Mouse (Mus musculus): ENCODE measurements around the gene Tbc1d2b.

Tbc1d2b gene

DNA sequence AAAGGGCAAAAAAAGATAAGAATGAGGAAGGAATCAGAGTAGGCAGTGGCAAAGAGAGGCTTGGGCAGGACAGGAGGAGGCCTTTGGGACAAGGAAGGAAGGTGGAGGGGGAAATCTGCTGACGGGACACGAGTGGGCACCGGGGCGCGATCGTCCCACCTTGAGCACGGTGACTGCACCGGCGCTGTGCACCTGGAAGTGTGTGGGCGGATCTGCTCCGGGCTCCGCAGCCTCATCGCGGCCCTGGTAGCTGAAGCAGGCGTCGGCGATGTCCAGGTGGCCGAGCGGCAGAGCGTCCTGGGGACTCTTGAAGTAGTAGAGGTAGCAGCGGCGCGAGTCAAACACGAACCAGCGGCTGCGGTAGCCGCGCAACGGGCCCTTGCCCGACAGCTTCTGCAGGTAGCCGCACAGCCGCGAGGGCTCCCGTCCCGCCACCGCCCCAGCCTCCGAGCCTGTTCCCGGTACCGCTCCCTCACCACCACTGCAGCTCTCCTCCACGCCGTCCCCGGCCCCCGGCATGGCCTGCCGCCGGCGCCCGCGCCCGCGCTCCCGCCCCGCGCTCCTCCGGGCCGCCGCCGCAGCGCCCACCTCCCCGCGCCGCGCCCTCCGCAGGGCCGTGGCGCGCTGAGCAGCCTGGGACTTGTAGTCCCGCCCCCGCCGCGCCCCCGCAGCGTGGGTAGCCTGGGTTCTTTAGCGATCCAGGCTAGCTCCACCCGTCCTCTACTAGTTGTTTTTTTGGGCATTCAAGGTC, at the start of gene Tbc1d2b:
Gene Tbc1d2b (minus strand): TSS at position 612 of the 751 bp plus-strand sequence.
- CTCF ChIA-PET, result no interaction called here

DNA sequence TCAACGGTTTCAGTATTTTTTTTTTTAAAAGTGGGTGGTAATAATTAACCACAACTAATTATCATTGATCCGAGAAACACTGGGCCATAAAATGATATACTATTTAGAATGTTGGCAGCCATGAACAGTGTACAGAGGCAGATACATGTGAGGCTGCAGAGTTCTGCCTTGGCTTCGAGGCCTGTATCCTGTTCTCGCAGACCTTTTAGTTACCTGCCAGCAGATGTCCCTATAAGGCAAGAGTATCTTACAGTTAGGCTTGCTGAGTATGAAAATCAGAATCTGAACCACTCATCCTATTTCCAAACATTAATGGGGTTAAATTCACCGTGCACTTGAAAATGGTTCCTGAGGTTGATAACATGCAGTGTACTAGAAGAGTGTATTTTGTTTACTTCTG, 45.7 kb upstream of the Tbc1d2b start:
- CTCF ChIA-PET, result no interaction called here

DNA sequence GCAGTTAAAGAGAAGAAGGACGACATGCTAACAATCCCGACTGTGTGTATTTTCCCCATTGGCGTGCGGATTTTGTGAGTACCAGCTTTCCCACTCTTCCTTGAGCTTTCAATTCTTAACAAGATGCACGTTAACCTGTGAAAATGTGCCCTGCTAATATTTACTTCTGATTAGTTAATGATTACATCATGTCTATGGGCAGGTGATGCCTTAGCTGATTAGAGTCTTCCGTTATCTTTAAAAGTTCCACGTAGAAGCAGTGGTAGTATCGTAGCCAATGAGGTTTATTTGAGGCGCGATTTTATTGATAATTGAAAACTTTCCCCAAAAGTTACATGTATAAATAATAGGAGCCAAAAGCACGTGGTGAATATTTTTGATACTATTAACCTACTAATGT, 45.1 kb upstream of the Tbc1d2b start:
- CTCF ChIA-PET, result no interaction called here

DNA sequence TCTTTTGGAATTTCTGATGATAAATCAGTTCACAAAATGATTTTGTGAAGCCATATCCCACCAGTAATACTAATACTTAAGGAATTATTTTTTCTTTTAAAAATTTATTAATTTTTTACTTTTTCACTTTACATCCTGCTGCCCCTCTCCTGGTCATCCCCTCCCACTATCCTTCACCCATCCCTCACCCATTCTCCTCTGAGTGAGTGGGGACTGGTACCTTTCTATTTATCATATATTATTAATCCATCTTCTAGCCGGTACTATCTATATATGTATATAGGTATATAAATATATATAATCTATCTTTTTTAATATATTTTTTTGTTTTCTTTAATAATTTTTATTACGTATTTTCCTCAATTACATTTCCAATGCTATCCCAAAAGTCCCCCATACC, 33.6 kb upstream of the Tbc1d2b start:
- CTCF ChIA-PET, result no interaction called here

DNA sequence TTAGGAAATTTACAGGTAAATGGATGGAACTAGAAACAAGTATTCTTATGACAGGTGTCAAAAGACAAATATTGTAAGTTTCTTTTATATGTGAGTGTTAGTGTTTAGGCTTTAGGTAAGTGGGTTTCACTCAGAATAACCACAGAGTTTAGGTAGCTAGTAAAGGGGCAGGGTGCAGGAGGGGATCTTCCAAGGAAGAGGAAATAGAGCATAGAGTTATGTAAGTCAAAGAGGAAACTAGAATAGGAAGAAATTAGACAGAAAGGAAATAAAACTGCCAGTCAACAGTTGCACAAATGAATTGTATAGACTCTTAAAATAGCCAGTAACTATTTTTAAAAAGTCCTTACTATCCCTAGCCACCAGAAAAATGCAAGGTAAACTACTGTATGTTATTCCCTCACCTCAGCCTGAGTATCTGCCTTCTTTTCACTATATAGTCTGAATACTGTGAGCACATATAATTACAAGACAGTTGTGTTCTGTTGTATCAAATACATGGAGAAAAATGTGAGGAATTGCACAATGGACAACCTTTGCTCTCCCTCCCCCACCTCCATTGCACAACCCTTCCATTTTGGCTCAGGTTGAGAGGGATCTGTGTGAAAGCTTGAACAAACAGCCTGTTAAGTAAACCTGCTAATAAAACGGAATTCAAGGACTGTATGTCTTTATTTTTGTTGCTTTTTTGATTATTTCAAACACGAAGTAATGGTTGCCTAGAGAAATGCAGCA, 32.7 kb upstream of the Tbc1d2b start:
- CTCF ChIA-PET, result no interaction called here

DNA sequence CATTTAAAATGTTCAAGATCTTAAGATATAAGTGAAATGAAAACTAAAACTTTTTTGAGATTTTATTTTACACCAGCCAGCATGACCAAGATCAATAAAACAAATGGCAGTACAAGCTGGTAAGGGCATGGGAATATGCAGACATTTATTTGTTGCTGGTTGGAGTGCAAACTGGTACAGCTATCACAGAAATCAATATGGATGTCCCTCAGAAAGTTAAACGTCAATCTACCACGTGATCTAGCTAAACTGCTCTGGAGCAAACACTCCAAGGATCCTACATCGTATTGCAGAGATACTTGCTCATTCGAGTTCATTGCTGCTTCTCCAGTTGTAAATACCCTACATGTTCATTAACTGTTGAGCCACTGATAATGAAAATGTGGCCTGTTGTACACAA, 32.1 kb upstream of the Tbc1d2b start:
- CTCF ChIA-PET, result no interaction called here

DNA sequence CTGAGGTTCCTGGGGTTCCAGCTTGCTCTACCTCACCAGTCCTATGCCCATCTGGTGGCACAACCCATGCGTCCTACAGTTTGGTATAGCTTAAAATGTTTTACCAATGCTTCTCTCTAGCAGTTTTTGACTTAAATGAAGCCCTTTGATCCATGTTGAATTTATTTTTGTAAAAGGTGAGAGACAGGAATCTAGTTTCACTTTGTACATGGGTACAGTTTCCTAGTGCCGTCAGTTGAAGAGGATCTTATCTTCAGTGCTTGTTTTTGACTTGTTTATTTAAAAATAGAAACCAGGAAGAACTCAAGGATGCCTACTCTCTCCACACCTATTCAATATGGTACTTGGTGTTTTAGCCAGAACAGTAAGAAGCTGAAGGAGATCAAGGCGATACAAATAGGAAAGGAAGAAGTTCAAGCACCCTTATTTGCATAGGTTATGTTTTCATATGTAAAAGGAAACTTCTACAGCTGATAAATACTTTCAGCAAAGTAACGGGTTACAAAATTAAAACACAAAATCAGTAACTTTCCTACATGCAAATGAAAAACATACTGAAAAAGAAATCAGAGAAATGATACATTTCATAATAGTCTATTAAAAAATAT, 30.6 kb upstream of the Tbc1d2b start:
- CTCF ChIA-PET, result no interaction called here

DNA sequence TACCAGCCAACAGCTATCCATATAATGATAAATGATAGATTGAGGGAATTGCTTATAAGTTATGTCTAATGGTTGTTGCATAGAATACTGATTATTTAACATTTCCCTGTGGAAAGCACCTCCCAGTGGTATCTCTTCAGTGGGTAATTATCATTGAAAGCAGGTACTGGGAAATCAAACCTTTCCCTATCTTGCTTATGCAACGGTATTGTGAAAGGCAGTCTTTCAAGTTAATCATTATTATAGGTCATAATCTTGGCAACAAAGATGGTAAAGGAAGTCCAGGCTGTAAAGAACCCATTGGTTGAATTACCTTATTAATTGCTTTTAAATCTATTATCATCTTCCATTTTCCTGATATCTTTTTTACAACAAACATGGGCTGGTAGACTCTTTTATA, 27.0 kb upstream of the Tbc1d2b start:
- CTCF ChIA-PET, result no interaction called here

DNA sequence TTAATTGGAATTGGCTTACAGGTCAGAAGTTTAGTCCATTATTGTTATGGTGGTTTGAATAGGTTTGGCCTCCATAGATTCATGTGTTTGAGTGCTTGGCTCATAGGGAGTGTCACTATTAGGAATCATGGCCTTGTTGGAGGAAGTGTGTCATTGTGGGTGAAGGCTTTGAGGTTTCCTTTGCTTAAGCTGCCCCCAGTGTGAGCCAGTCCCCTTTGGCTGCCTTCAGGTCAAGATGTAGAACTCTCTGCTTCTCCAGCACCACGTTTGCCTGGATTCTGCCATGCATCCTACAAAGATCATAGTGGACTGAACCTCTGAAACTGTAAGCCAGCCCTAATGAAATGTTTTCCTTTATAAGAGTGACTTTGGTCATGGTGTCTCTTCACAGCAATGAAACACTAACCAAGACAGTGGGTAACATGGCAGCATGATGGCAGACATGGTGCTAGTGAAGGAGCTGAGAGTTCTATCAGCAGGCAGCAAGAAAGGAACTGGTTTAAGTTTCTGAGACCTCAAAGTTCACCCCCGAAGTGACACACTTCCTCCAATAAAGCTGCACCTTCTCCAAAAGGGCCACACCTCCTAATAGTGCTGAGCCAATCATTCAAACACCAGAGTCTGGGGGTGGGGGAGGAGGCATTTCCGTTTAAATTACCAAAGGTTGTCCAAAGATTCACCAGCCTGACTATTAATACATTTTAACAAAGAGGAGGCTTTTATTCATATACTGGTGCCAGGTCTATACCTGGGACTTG, 23.2 kb upstream of the Tbc1d2b start:
- CTCF ChIA-PET, result no interaction called here

DNA sequence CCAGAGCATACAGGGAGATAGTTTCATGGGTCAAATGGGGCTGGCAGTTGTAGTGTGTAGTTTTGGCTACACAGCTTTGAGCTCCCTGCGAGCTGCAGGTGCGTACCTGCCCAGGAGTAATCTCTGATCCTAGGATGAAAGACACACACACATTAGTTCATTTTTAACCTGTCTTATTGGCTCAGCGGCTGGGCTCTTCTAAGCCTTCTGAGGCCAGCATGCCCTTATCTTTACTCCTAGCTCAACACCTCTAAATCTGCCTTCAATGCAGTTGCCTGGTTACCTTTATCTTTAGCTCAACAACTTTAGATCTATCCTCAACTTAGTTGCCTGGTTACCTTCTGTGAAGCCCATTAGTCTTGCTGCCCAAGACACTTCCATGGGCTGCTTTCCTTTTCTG, 7.8 kb upstream of the Tbc1d2b start:
- CTCF ChIA-PET, result no interaction called here

DNA sequence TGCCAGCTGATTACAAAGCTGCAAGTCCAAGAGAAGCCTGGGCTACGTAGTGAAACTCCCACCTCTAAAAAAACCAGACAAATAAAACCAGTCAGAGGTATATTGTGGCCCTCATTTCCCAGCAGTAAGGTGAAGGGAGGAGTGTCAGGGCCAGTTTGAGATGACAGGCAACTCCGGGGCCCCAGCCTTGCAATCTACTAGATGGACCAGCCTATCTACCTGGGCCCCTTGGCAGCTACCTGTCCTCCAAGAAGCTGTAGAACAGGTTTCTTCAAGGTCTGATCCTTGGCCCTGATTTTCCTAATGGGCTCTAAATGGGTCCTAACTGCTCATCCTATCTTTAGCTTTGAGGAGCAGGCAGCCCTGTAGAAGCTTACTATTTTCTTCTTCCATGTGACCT, 7.3 kb upstream of the Tbc1d2b start:
- CTCF ChIA-PET, result no interaction called here

DNA sequence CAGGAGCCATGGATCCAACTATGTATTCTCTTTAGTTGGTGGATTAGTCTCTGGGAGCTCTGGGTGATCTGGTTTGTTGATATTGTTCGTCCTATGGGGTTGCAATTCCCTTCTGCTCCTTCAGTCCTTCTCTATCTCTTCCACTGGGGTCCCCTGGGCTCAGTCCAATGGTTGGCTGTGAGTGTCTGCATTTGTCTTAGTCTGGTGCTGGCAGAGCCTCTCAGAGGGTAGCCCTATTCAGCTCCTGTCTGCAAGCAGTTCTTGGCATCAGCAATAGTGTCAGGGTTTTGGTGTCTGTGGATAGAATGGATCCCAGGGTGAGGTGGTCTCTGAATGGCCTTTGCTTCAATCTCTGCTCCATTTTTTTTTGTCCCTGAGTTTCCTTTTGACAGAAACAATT, 6.2 kb upstream of the Tbc1d2b start:
- CTCF ChIA-PET, result no interaction called here

DNA sequence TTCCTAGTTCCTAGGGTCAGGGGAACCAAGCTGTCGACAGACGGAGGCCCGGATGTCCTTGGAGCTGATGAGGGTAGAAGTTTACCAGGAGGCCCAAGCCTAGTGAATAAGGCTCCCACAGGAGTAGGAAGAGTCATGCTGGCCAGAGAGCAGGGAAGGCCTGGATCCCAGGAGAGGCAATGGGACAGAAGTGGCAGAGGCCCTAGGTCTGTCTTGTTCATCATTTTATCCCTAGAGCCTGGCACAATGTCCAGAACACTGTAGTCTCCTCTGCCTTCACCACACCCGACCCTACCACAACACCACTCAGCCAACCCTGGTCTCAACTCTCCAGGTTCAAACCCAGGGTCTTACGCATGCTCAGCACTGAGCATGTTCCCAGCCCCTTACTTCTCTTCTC, 5.3 kb upstream of the Tbc1d2b start:
- CTCF ChIA-PET, result no interaction called here

DNA sequence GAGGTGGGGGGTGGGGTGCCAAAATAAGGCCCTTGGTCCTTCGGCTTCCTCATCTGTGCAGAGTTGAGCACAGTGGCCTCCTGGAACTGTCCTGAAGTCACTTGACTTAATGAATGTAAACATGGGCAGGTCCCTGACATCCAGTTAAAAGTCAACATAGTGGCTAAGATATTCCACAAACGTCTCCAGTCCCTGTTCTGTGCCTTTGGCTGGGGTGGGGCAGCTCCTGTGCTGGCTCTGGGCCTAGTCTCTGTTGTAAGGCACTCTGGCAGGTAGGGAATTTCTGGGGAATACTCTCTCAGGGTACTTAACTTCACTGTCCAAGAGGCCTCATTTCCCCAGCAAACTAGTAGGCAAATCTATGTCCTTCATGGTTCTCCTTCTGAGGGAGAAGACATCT, 4.9 kb upstream of the Tbc1d2b start:
- CTCF ChIA-PET, result no interaction called here

DNA sequence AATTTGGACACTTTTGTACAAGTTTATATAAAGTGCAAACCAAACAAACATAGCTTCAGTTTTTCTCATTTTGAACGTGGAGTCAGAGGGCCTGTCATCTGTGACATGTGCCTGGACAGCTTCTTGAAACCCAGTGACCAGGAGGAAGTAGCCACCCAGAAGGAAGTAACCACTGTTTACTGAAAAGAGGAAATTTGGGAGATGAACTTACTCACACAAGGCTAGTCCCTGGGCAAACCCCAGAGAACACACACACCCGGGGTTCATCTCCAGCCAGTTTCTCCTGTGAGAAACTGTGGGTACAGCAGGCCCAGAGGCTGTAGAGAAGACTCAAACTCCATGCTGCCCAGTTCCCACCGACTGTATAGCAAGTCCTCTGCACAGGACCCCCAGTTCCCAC, 3.9 kb upstream of the Tbc1d2b start:
- CTCF ChIA-PET, result interaction anchor here (0.7 kb wide), 1 partner anchor 23 kb away, joined by 6 read pairs; no protein-coding TSS in a partner anchor

DNA sequence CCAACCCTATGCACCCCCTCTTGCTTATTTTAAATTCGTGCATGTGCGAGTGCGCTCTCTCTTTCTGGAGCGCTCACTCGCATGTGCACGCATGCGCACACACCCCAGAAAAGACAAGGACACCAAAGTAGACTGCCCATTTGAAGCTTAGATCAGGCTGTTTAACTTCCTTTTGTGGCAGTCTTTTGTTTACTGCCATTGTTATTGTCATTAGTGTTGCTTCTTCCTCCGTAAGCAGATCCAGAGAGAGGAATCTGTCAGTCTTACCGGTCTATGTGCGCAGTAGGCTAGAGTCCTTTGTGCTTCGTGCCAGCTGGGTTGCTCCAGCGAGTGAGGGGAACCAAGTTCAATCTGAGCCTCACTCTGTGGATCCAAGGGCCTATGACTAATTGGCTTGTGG, 1.7 kb upstream of the Tbc1d2b start:
- CTCF ChIA-PET, result no interaction called here

DNA sequence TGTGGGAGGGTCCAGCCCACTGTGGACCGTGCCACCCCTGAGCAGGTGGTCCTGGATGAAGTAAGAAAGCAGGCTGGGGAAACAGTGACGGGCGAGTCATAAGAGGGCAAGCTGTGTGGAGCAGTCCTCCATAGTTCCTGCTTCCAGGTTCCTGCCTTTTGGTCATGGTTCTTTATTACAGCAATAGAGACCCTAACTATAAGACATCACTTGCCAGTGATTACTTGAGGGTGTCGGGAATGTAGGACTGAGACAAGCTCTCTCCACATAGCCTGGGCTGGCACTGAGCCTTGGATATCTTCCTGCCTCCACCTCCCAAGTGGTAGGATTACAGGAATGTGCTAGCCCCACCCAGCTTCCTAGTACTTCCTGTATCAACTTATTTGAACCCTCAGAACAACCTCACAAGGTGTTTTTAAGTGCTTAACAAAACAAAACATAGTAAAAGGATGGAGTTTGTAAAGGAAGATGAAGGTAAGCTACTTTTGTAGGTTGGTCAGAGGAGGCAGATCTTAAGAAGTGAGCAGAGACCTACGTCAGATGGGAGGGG, 1.0 kb upstream of the Tbc1d2b start:
- CTCF ChIA-PET, result no interaction called here

DNA sequence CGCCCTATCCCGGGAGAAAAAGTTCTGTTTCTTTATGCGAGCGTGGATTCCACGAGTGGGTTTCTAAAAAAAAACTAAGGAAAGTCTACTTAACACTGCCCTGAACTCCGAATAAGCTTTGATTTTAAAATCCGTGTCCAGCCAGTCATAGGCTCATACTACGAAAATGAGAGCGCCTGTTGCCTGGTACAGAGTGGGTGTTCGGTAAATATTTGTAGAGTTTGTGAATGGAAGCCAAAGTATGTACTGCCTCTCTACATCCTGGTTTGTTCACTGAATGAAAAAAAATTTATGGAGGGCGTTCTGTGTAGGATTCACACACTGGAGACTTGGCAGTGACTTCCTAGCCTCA, 316 bp upstream of the Tbc1d2b start:
- CTCF ChIA-PET, result no interaction called here

DNA sequence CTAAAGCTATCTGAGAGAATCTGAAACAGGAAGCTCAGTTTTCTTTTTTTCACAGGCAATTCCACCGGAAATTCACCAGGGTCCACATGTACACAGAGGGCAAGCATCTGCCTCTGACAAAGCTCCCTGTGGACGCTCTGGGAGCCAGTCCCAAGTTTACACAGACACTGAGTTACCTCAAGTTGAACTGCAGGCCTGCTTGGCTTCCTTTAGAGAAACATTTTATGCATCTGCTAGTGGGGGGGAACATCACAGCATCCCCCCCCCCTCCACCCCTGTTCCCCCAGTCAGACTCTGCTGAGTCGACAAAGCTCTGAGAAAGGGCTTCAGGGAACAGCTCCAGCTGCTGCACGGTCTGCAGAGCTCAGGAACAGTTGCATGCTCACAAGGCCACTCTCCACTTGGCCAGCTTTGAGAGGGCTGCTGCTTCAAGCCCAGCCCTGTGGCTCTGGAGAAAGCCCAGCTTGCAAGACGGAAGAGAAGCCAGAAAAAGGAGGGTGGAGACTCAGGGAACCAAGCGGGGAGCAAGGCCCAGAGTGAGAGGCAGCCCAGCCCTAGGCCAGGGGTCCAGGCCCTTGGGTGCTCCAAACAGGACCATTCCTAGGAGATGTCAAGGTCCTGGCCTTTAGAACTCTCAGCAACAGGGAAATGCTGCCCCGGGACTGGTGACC, 1.5 kb downstream of the Tbc1d2b start:
- CTCF ChIA-PET, result no interaction called here

DNA sequence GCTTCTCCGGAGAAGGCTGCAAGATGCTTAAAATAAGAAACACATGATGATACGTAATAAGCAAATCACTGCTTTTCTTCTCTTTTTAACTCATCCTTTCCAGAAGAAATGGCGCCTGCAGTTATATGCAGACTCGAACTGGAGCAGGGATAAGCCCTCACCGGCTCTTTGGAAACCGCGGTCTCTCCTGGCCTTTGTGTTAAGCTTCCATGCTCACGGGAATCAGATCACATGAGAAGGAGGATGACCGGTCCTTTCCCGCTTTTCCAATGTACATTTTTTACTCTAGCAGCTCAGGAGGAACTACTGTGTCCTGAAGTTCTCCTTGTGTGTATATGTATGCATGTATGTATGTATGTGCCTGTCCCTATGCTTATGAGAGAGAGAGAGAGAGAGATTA, 3.7 kb downstream of the Tbc1d2b start:
- CTCF ChIA-PET, result no interaction called here

DNA sequence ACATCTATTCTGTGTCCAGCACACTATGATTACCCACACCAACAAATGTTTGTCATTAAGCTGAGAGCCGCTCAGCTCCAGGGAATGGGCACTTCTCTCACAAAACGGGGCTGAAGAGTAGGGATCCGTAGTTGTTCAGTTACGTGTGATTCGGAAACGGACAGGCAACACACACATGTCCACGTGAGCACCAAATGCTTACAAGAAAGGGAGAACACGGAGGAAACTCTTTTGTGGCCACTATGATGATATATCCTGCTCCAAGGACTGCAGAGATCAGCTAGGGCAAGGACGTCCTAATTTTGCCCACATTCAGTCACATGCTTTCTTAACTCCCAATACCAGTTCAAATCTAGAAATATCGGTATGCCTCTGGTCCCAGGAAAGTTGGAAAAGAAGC, 4.5 kb downstream of the Tbc1d2b start:
- CTCF ChIA-PET, result no interaction called here
